21 mouse cellular contexts compared by ENCODE assay signal in the genomic region with DNA sequence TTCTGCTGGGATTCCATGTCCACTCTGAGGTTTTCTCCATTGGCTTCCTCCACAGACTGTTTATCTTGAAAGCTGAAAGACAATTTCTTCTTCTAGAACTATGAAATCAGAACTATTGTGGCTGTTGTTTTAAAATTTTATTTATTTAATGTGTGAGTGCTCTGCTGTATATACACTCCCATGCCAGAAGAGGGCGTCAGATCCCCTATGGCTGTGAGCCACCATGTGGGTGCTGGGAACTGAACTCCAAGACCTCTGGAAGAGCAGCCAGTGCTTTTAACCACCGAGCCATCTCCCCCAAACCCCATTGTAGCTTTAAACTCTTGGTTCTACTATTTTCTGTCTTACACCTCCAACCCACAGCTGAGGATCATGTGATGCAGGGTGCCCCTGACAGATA. TPM values are rescaled to one million over a fixed set of nuclear protein-coding genes. Genes with fewer than 3 reads are reported as not detected.
DNase-seq lines count a peak whose midpoint lies in the region; ATAC-seq and TF ChIP-seq lines count a peak whose summit lies in the region.
"Had no signal": no experiment of that assay in that cellular context is flagged by ENCODE, and none has a peak within 500 bp of the region (broad histone marks: within the 10 kb centered on the region; RNA-seq: fewer than 3 reads in every experiment).

No protein-coding gene starts in this region.

- H3K27ac ChIP-seq in intestine, postnatal 0 days (ENCODE audit: low read depth, low read length): no peak overlapping the region
- H3K27ac ChIP-seq in intestine, embryonic 15.5 days: no peak overlapping the region
- H3K27ac ChIP-seq in lung, postnatal 0 days (ENCODE audit: low read length): no peak overlapping the region
- H3K27ac ChIP-seq: forebrain, embryonic 10.5 days; heart, embryonic 13.5 days; hindbrain, embryonic 13.5 days; limb, embryonic 10.5 days; liver, embryonic 15.5 days; midbrain, embryonic 13.5 days; neural tube, embryonic 15.5 days had no signal

- peaks cover 7% of the 10 kb centered on the region; the same call in 1 of the 2 replicates for H3K36me3 ChIP-seq in intestine, postnatal 0 days (ENCODE audit: control insufficient read depth, insufficient read depth)
- no peaks in the 10 kb centered on the region for H3K36me3 ChIP-seq in intestine, embryonic 15.5 days
- H3K36me3 ChIP-seq in lung, postnatal 0 days (ENCODE audit: insufficient read depth, low read length): no peaks in the 10 kb centered on the region

- H3K4me2 ChIP-seq in intestine, postnatal 0 days (replicated peaks; ENCODE audit: low read depth): no peak overlapping the region
- no peak overlapping the region for H3K4me2 ChIP-seq in intestine, embryonic 15.5 days (replicated peaks)
- H3K4me2 ChIP-seq in lung, postnatal 0 days (replicated peaks; ENCODE audit: low read depth, low read length): no peak overlapping the region
- H3K4me2 ChIP-seq: heart, embryonic 13.5 days; hindbrain, embryonic 13.5 days; liver, embryonic 15.5 days; midbrain, embryonic 13.5 days; neural tube, embryonic 15.5 days had no signal

- no peak for DNase-seq in lung, postnatal 0 days (ENCODE audit: low spot score)
- DNase-seq in lung, postnatal 14 days: no peak
- peak; percentile 57 for DNase-seq in ES-CJ7 (ENCODE audit: low read depth, low spot score)
- DNase-seq in c-Kit-positive CD71-positive TER-119-negative erythroid progenitor cells, embryonic 14.5 days (ENCODE audit: low read depth): peak; percentile 28
- DNase-seq in cerebellum, postnatal 14 days: no peak
- no peak for DNase-seq in adrenal gland, postnatal 4 days (ENCODE audit: low spot score in 2 of 2)
- DNase-seq: adrenal gland, postnatal 25 days; cerebellum, adult 2 months; forebrain, postnatal 0 days; lung, postnatal 10 days; thymus, postnatal 25 days had no signal

- H3K4me1 ChIP-seq in intestine, postnatal 0 days (replicated peaks; ENCODE audit: control insufficient read depth, insufficient read depth, low read length): no peaks in the 10 kb centered on the region
- H3K4me1 ChIP-seq in intestine, embryonic 15.5 days (replicated peaks): no peaks in the 10 kb centered on the region
- no peaks in the 10 kb centered on the region for H3K4me1 ChIP-seq in lung, postnatal 0 days (ENCODE audit: insufficient read depth, low read depth, low read length)
- H3K4me1 ChIP-seq: hindbrain, embryonic 13.5 days; liver, embryonic 15.5 days; midbrain, embryonic 13.5 days; neural tube, embryonic 15.5 days had no signal

- no peak overlapping the region for H3K4me3 ChIP-seq in intestine, postnatal 0 days (ENCODE audit: low read depth, low read length)
- H3K4me3 ChIP-seq in intestine, embryonic 15.5 days (replicated peaks): no peak overlapping the region
- no peak overlapping the region for H3K4me3 ChIP-seq in lung, postnatal 0 days (ENCODE audit: low read depth, low read length)
- H3K4me3 ChIP-seq: forebrain, embryonic 10.5 days; heart, embryonic 13.5 days; hindbrain, embryonic 13.5 days; limb, embryonic 10.5 days; liver, embryonic 15.5 days; midbrain, embryonic 13.5 days; neural tube, embryonic 15.5 days had no signal

- TF ChIP-seq EP300 in lung, postnatal 0 days (IDR thresholded peaks at IDR 0.05): no peak

- WGBS in intestine, postnatal 0 days: 89% methylated on average over 2 of the region's 2 CpGs
- WGBS in intestine, embryonic 15.5 days: 81% methylated on average over 2 of the region's 2 CpGs
- 82% methylated on average over 2 of the region's 2 CpGs for WGBS in lung, postnatal 0 days

- ATAC-seq in intestine, postnatal 0 days: no peak
- ATAC-seq in intestine, embryonic 15.5 days: no peak
- no peak for ATAC-seq in lung, postnatal 0 days
- ATAC-seq: forebrain, postnatal 0 days; midbrain, embryonic 13.5 days had no signal

- no peaks in the 10 kb centered on the region for H3K27me3 ChIP-seq in intestine, postnatal 0 days (replicated peaks; ENCODE audit: control insufficient read depth, insufficient read depth, low read length)
- H3K27me3 ChIP-seq in intestine, embryonic 15.5 days (replicated peaks): no peaks in the 10 kb centered on the region
- H3K27me3 ChIP-seq in lung, postnatal 0 days (replicated peaks; ENCODE audit: insufficient read depth, low read length): no peaks in the 10 kb centered on the region
- H3K27me3 ChIP-seq: heart, embryonic 13.5 days; hindbrain, embryonic 13.5 days; liver, embryonic 15.5 days; midbrain, embryonic 13.5 days; neural tube, embryonic 15.5 days had no signal

- TF ChIP-seq CTCF in intestine, postnatal 0 days (IDR thresholded peaks at IDR 0.05; ENCODE audit: low read depth): peak; percentile 17; the same call in 1 of the 2 replicates
- TF ChIP-seq CTCF in lung, postnatal 0 days (IDR thresholded peaks at IDR 0.05): 0 out of 2 replicates have a peak, but pooled peaks have one; percentile 8

- no peak overlapping the region for H3K9ac ChIP-seq in intestine, postnatal 0 days (ENCODE audit: low read depth, low read length)
- no peak overlapping the region for H3K9ac ChIP-seq in intestine, embryonic 15.5 days
- H3K9ac ChIP-seq in lung, postnatal 0 days (replicated peaks; ENCODE audit: low read depth): no peak overlapping the region
- H3K9ac ChIP-seq: forebrain, postnatal 0 days; heart, embryonic 13.5 days; hindbrain, embryonic 13.5 days; liver, embryonic 15.5 days; midbrain, embryonic 13.5 days; neural tube, embryonic 15.5 days had no signal

- H3K9me3 ChIP-seq in intestine, postnatal 0 days (ENCODE audit: control insufficient read depth): no peaks in the 10 kb centered on the region
- no peaks in the 10 kb centered on the region for H3K9me3 ChIP-seq in intestine, embryonic 15.5 days
- no peaks in the 10 kb centered on the region for H3K9me3 ChIP-seq in lung, postnatal 0 days (ENCODE audit: low read length)
- H3K9me3 ChIP-seq: forebrain, embryonic 10.5 days; heart, embryonic 13.5 days; hindbrain, embryonic 13.5 days; limb, embryonic 10.5 days; liver, embryonic 15.5 days; midbrain, embryonic 13.5 days; neural tube, embryonic 15.5 days had no signal

RNA-seq across cellular contexts. Expression of gene Sh3bgrl3, which starts 10.3 kb away (rescaled TPM):
- polyA plus RNA-seq in intestine, postnatal 0 days (2015; fragmentation: Nextera tagmentation; extraction: Ambion mirVana): 503 and 522 TPM in 2 replicates
- polyA plus RNA-seq in intestine, embryonic 15.5 days (2015; fragmentation: Nextera tagmentation; extraction: Ambion mirVana): 362 and 375 TPM in 2 replicates
- polyA plus RNA-seq in lung, postnatal 0 days (2015; fragmentation: Nextera tagmentation; extraction: Ambion mirVana): 476 and 513 TPM in 2 replicates
- 100 to 1,000 TPM; 108 to 111 TPM for total RNA-seq in adrenal gland, postnatal 4 days (2021)

RNA-seq across cellular contexts. Expression of gene Ubxn11, which starts 36.5 kb away (rescaled TPM):
- polyA plus RNA-seq in intestine, postnatal 0 days (2015; fragmentation: Nextera tagmentation; extraction: Ambion mirVana): 0.88 and 1.5 TPM in 2 replicates
- polyA plus RNA-seq in intestine, embryonic 15.5 days (2015; fragmentation: Nextera tagmentation; extraction: Ambion mirVana): 4.4 and 6.0 TPM in 2 replicates
- polyA plus RNA-seq in lung, postnatal 0 days (2015; fragmentation: Nextera tagmentation; extraction: Ambion mirVana): 10.3 and 11.3 TPM in 2 replicates
- total RNA-seq in adrenal gland, postnatal 4 days (2021): 10 to 100 TPM in 1 of 2 experiments, 1 to 10 TPM in 1; 9.4 to 13.4 TPM

RNA-seq across cellular contexts. Expression of gene Cd52, which starts 44.0 kb away (rescaled TPM):
- 28.7 and 31.2 TPM in 2 replicates for polyA plus RNA-seq in intestine, postnatal 0 days (2015; fragmentation: Nextera tagmentation; extraction: Ambion mirVana)
- polyA plus RNA-seq in intestine, embryonic 15.5 days (2015; fragmentation: Nextera tagmentation; extraction: Ambion mirVana): 27.0 and 29.7 TPM in 2 replicates
- polyA plus RNA-seq in lung, postnatal 0 days (2015; fragmentation: Nextera tagmentation; extraction: Ambion mirVana): 65.8 and 65.9 TPM in 2 replicates
- total RNA-seq in adrenal gland, postnatal 4 days (2021): 10 to 100 TPM; 10.1 to 14.4 TPM
- polyA plus RNA-seq: C2C12 had no signal

RNA-seq across cellular contexts. Expression of gene Cep85, which starts 48.1 kb away (rescaled TPM):
- 85.9 and 91.1 TPM in 2 replicates for polyA plus RNA-seq in intestine, postnatal 0 days (2015; fragmentation: Nextera tagmentation; extraction: Ambion mirVana)
- polyA plus RNA-seq in intestine, embryonic 15.5 days (2015; fragmentation: Nextera tagmentation; extraction: Ambion mirVana): 90.0 and 91.6 TPM in 2 replicates
- 36.6 and 74.1 TPM in 2 replicates for polyA plus RNA-seq in lung, postnatal 0 days (2015; fragmentation: Nextera tagmentation; extraction: Ambion mirVana)
- 10 to 100 TPM; 26.1 to 26.6 TPM for total RNA-seq in adrenal gland, postnatal 4 days (2021)

Comparison
In these comparisons a context has a peak if more than half of its experiments do, and no peak if none do; other contexts are left out.
1. DNase-seq: peak in ES-CJ7 (single experiment) and c-Kit-positive CD71-positive TER-119-negative erythroid progenitor cells, embryonic 14.5 days (single experiment); none in lung, postnatal 0 days (single experiment), lung, postnatal 14 days (single experiment), cerebellum, postnatal 14 days (0 of 2) and adrenal gland, postnatal 4 days (0 of 2).